Mouse (Mus musculus) MEL (cell line): ENCODE measurements around the gene Sapcd2.

Experiments
- BHLHE40 ChIP-seq: IDR thresholded peaks from 2 replicates; pipeline ENCODE4 v1.6.1; 2012; ENCODE audit warnings: low read depth, mild to moderate bottlenecking, inconsistent platforms, low read length, improper control_type of control experiment, borderline replicate concordance
- ELF1 ChIP-seq: IDR thresholded peaks from 2 replicates; pipeline ENCODE4 v1.6.1; 2014; ENCODE audit warnings: low read depth, mild to moderate bottlenecking, inconsistent platforms, low read length, improper control_type of control experiment, moderate library complexity
- GATA1 ChIP-seq: IDR thresholded peaks from 2 replicates; pipeline ENCODE4 v1.6.1; 2011; ENCODE audit warnings: low read depth, low read length, improper control_type of control experiment
- JUND ChIP-seq: IDR thresholded peaks from 2 replicates; pipeline ENCODE4 v1.6.1; 2011; ENCODE audit warnings: low read depth, mild to moderate bottlenecking, improper control_type of control experiment, low read length
- POLR2A ChIP-seq, 2 experiments: IDR thresholded peaks; 2 replicates each; pipeline ENCODE4 v1.6.1; 2011 to 2012; ENCODE audit warnings: low read length in 2 of 2, mild to moderate bottlenecking in 2 of 2, control low read depth in 1 of 2, improper control_type of control experiment in 1 of 2, low read depth in 1 of 2, moderate library complexity in 1 of 2; ENCODE audit not compliant: control insufficient read depth in 1 of 2, insufficient read depth in 1 of 2, poor library complexity in 1 of 2
- ZMIZ1 ChIP-seq: IDR thresholded peaks from 2 replicates; pipeline ENCODE4 v1.6.1; 2012; ENCODE audit warnings: low read depth, mild to moderate bottlenecking, inconsistent platforms, low read length, improper control_type of control experiment, moderate library complexity

DNA sequence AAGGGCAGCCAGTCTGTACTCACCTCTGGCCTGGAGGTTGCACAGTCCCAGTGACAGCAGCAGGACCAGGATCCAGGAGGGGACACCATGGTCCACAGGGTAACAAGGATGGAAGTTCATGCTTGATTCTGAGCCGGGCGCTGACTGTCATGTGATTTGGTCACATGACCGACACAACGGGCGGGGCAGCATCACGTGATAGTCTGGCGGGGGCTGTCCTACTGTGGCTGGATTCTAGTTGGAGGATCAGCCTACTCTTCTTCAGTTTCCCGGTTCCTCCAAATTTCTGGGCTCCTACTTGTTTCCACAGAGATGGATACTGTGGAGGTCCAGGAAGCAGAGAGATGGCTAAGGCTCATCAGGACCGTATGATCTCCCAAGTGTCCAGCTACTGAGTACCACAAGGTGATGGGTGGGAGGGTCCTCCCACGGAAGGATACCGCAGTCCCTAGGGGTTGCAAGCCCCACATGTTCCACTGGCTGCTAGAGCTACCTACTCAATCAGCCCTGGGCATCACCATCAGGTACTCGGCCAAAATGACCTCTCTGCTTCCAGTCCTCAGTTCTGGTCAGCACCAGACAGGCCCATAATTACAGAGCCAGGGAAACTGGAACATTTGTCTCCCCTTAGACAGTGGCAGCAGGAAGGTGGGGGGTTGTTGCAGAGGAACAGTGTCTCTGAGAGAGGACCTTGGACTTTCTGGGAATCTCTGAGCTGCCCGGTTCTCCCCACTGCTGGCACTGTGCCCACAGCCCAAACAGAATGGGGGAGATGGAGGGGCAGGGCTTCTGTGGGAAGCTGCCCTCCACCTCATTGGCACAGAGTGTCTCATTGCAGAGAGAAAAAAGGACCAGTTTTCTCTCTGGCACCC lies 15.7 kb upstream of the Sapcd2 start, which contains the start of gene Dpp7:
- TF ChIP-seq ELF1, result peak; percentile 28
- no peak for TF ChIP-seq BHLHE40
- peak; percentile 35 to 77 for TF ChIP-seq POLR2A (IDR thresholded peaks at IDR 0.05; ENCODE audit: control insufficient read depth in 1 of 2, insufficient read depth in 1 of 2, low read depth in 1 of 2, low read length in 2 of 2, poor library complexity in 1 of 2)
- TF ChIP-seq ZMIZ1, result no peak
- TF ChIP-seq GATA1, result no peak
- TF ChIP-seq JUND, result no peak
